Mouse (Mus musculus): Measurements from ENCODE around the gene Adgrl3. TPM values are rescaled to one million over a fixed set of nuclear protein-coding genes. Genes with fewer than 3 reads are reported as not detected.

Gene Adgrl3
- total and polyA plus RNA-seq, 3 experiments: not detected

- no peak for DNase-seq (ENCODE audit: low read depth, low spot score)
- Histone ChIP-seq H3K9ac (ENCODE audit: control insufficient read depth, low read depth, low read length, poor library complexity, severe bottlenecking) (no peak overlapping the region), H3K27ac (ENCODE audit: control insufficient read depth, low read depth, low read length) (no peak overlapping the region), H3K36me3 (ENCODE audit: control insufficient read depth in 1 of 2, insufficient read depth in 2 of 2, low read length in 2 of 2) (no peaks in the 10 kb centered on the region), H3K27me3 (ENCODE audit: control insufficient read depth in 1 of 2, insufficient read depth in 2 of 2, low read length in 2 of 2) (no peaks in the 10 kb centered on the region), H3K4me3 (ENCODE audit: control insufficient read depth in 1 of 2, insufficient read depth in 1 of 2, low read depth in 2 of 2, low read length in 2 of 2) (no peak overlapping the region), H3K9me3 (replicated peaks; ENCODE audit: insufficient read depth, low read length) (no peaks in the 10 kb centered on the region), H3K4me1 (ENCODE audit: control insufficient read depth in 1 of 2, insufficient read depth in 2 of 2, low read length in 2 of 2) (no peaks in the 10 kb centered on the region), H3K79me2 (ENCODE audit: control insufficient read depth, insufficient read depth, low read length, poor library complexity) (no peaks in the 10 kb centered on the region)
- TF ChIP-seq POLR2A (IDR thresholded peaks at IDR 0.05; ENCODE audit: control insufficient read depth in 1 of 2, insufficient read depth in 1 of 2, low read depth in 1 of 2, low read length in 2 of 2, poor library complexity in 1 of 2): no peak
- TF ChIP-seq ZKSCAN1 (IDR thresholded peaks at IDR 0.05; ENCODE audit: low read depth, low read length): no peak
- TF ChIP-seq ZMIZ1 (IDR thresholded peaks at IDR 0.05; ENCODE audit: low read depth, low read length): no peak
These were observed 570.2 kb downstream of the Adgrl3 start for GRCm38 (mm10) chr5:81590005-81590694.

GRCm38 (mm10) chr5:81591481-81591880 is 571.5 kb downstream of the Adgrl3 start:
- H3K79me2 ChIP-seq (ENCODE audit: control insufficient read depth, insufficient read depth, low read length, poor library complexity): no peaks in the 10 kb centered on the region
- H3K4me1 ChIP-seq (ENCODE audit: control insufficient read depth in 1 of 2, insufficient read depth in 2 of 2, low read length in 2 of 2): no peaks in the 10 kb centered on the region
- TF ChIP-seq ELF1 (IDR thresholded peaks at IDR 0.05; ENCODE audit: low read depth, low read length): no peak
- H3K9ac ChIP-seq (ENCODE audit: control insufficient read depth, low read depth, low read length, poor library complexity, severe bottlenecking): no peak overlapping the region
- H3K27me3 ChIP-seq (ENCODE audit: control insufficient read depth in 1 of 2, insufficient read depth in 2 of 2, low read length in 2 of 2): no peaks in the 10 kb centered on the region
- no peak overlapping the region for H3K4me3 ChIP-seq (ENCODE audit: control insufficient read depth in 1 of 2, insufficient read depth in 1 of 2, low read depth in 2 of 2, low read length in 2 of 2)
- no peak for DNase-seq (ENCODE audit: low read depth, low spot score)
- no peaks in the 10 kb centered on the region for H3K36me3 ChIP-seq (ENCODE audit: control insufficient read depth in 1 of 2, insufficient read depth in 2 of 2, low read length in 2 of 2)
- H3K9me3 ChIP-seq (replicated peaks; ENCODE audit: insufficient read depth, low read length): no peaks in the 10 kb centered on the region
- no peak overlapping the region for H3K27ac ChIP-seq (ENCODE audit: control insufficient read depth, low read depth, low read length)

- Histone ChIP-seq H3K36me3 (ENCODE audit: control insufficient read depth in 1 of 2, insufficient read depth in 2 of 2, low read length in 2 of 2) (no peaks in the 10 kb centered on the region), H3K27ac (ENCODE audit: control insufficient read depth, low read depth, low read length) (no peak overlapping the region), H3K27me3 (ENCODE audit: control insufficient read depth in 1 of 2, insufficient read depth in 2 of 2, low read length in 2 of 2) (no peaks in the 10 kb centered on the region), H3K79me2 (ENCODE audit: control insufficient read depth, insufficient read depth, low read length, poor library complexity) (no peaks in the 10 kb centered on the region), H3K4me3 (ENCODE audit: control insufficient read depth in 1 of 2, insufficient read depth in 1 of 2, low read depth in 2 of 2, low read length in 2 of 2) (no peak overlapping the region), H3K4me1 (ENCODE audit: control insufficient read depth in 1 of 2, insufficient read depth in 2 of 2, low read length in 2 of 2) (no peaks in the 10 kb centered on the region), H3K9me3 (replicated peaks; ENCODE audit: insufficient read depth, low read length) (no peaks in the 10 kb centered on the region), H3K9ac (ENCODE audit: control insufficient read depth, low read depth, low read length, poor library complexity, severe bottlenecking) (no peak overlapping the region)
- DNase-seq (ENCODE audit: low read depth, low spot score): no peak
- TF ChIP-seq RAD21 (IDR thresholded peaks at IDR 0.05; ENCODE audit: low read depth, low read length) (no peak), EP300 (IDR thresholded peaks at IDR 0.05; ENCODE audit: low read depth in 1 of 2, low read length in 2 of 2) (no peak), JUND (IDR thresholded peaks at IDR 0.05; ENCODE audit: low read depth, low read length) (no peak), POLR2AphosphoS5 (IDR thresholded peaks at IDR 0.05; ENCODE audit: borderline replicate concordance, low read depth, low read length) (no peak), USF2 (IDR thresholded peaks at IDR 0.05; ENCODE audit: borderline replicate concordance in 1 of 2, insufficient read depth in 1 of 2, low read depth in 1 of 2, low read length in 2 of 2) (no peak), GABPA (IDR thresholded peaks at IDR 0.05; ENCODE audit: low read depth, low read length) (no peak), MAZ (IDR thresholded peaks at IDR 0.05; ENCODE audit: low read depth, low read length) (no peak), ZMIZ1 (IDR thresholded peaks at IDR 0.05; ENCODE audit: low read depth, low read length) (no peak), POLR2A (IDR thresholded peaks at IDR 0.05; ENCODE audit: control insufficient read depth in 1 of 2, insufficient read depth in 1 of 2, low read depth in 1 of 2, low read length in 2 of 2, poor library complexity in 1 of 2) (no peak), ELF1 (IDR thresholded peaks at IDR 0.05; ENCODE audit: low read depth, low read length) (no peak), KAT2A (conservative IDR thresholded peaks at IDR 0.05; ENCODE audit: low read depth, low read length) (no peak), NRF1 (IDR thresholded peaks at IDR 0.05; ENCODE audit: insufficient read depth, low read depth, low read length, poor library complexity, severe bottlenecking) (no peak), TCF12 (IDR thresholded peaks at IDR 0.05; ENCODE audit: low read depth, low read length) (no peak), BHLHE40 (IDR thresholded peaks at IDR 0.05; ENCODE audit: borderline replicate concordance, low read depth, low read length) (no peak)
These were observed 573.6 kb downstream of the Adgrl3 start for GRCm38 (mm10) chr5:81593396-81593995.
